Mouse (Mus musculus) layer of hippocampus, adult 18-20 months (tissue): ENCODE data around the gene Tmem131. TPM values are rescaled to one million over a fixed set of nuclear protein-coding genes. Genes with fewer than 3 reads are reported as not detected.

Experiments used
- DNase-seq, 2 experiments: peaks; one replicate each; pipeline ENCODE4 v3.0.0; 2022; ENCODE audit warnings: low spot score in 2 of 2
- long read RNA-seq: library from polyadenylated mRNA; stranded (forward); transcript quantifications from one replicate; pipeline ENCODE4 v2.0.0, GENCODE M21; 2021
- total RNA-seq, 2 experiments: library from RNA; stranded (reverse); gene quantifications; 2 replicates each; pipeline ENCODE4 v1.2.3; 2021

Gene Tmem131
- total RNA-seq, result 10 to 100 TPM; 51.2 to 55.0 TPM
- long read RNA-seq, full-length matches to known transcripts, result 17 of 43 reads
- long read RNA-seq, partial matches to known transcripts, result 13 of 43 reads
- long read RNA-seq, other reads (novel, unspliced or antisense), result 13 of 43 reads

DNA sequence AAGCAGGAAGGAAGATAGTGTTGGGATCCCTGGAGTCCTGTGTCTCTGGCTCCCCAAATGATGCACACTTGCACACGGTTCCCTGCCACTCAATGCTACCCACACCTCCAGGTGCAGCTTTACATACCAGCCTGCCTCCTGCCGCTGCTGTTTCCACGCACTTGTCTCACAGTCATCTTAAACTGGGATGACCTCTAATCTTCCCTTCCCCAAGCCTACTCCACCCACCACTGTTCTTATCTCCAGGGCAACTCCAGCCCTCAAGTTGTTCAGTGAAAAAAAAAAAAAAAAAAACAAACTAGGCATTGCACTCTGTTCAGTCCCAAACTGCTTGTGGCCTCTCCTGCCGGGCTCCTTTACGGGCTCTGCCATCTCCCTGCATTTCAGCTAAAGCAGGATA lies at the start of gene Tmem131:
TSS of gene Tmem131 (minus strand) at position 14 of the 400 bp plus-strand sequence.
- no peak for DNase-seq

DNA sequence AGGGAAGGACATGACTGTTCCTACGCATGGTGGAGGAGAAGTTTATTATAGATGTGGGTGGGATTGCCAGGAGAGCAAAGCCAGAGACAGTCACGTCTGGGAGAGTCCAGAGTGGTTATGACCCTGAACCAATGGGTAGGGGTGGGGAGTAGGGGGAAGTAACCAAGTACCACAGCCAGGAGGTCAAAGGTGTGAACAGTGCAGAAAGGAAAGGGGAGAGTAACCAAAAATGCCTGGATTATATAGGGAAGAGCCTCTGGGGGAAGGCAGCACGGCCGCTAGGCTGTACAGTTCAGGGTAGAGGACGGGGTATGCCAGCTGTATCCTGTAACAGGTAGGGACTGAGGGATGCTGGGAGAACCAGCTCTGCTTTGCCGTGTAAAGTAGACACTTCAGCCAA lies 45.1 kb upstream of the Tmem131 start:
- DNase-seq, result no peak

DNA sequence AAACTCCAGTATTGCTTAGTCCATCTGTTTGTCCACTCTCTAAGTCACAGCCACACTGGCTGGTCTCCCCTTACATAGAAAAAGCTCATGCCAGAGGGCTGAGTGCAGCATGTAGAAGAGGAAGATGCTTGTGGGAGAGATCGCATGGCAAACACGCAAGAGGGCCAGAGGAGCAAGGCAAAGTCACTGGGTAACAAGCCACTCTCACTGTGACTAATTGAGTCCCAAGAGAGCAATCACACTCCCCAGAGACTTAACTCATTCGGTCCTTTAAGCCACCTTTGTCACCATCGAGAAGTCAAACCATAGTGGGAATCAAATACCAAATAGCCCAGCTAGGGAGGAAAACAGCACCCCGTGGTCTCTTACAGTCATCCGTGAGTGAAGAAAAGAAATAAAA lies 44.7 kb upstream of the Tmem131 start:
- no peak for DNase-seq

DNA sequence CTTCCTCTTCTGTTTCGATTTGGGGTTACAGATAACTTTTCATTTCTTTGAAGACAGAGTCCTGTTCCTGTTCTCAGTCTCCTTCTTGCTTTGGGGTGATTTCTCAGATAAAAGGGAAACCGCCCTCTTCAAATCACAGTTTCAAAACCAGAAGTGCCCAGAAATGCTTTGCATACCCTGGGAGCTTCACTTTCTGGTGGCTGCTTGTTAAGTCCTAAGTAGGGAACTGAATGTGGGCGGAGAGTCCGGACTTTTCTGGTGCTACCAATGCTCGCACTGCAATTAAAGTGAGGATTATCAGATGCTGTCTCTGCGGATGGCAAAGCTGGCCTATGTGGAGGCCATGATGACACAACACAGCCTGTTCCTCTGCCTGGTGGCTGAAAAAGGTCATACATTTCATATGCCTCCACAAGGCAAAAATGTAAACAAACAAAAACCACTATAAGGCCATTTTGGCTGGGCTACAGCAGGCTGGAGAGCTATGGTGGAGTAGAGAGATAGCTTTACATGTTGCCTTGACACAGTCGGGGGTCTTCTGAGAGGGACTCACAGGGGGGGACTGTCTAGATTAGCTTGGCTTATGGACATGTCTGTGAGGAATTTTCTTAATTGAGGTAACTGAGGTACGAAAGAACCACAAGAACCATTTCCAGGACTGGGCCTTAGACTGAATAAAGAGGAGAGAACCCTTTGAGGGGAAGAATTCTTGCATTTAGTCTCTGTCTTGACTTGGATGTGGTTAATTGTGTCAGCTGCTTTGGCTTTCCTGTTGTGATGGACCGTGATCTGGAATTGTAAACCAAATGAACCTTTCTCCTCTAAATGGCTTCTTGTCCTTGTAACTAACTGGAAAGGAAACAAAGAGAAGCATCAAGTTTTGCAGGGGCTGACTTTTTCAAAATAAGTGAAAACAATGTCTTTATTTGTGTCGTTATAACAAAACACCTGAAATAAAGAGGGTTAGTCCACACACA lies 44.0 kb upstream of the Tmem131 start:
- DNase-seq, result no peak

DNA sequence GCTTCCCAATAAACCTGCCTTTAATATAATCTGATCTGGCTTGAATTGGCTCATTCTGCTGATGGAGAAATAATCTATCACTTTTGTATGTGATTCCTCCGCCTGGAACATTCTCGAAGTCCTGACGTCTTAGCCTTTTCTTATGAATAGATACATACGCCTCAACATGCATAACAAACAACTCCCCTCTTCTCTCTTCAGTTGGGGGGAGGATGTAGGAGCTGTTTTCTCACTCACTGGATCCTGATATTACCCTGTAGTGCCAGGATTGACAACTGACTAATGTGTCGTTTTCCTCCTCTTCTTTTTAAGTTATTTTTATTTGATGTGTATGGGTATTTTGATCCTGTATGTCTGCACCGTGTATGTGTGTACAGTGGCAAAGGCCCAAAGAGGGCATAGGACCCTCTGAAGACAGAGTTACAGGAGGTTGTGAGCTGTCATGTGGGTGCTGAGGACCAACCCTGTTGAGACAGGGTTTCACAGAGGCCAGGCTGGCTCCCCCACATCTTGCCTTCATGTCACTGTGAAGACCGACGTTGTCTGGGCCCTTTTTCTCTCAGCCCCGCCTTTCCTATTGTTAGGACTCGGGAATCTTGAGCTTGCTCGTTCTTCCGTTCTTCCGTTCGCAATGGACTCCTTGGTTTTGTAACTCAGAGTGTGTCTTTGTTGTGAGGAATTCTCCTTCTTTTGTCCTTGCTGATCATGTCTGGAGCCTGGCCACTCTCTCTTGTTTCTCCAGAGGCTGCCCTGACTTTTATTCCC lies 43.1 kb upstream of the Tmem131 start:
- no peak for DNase-seq

DNA sequence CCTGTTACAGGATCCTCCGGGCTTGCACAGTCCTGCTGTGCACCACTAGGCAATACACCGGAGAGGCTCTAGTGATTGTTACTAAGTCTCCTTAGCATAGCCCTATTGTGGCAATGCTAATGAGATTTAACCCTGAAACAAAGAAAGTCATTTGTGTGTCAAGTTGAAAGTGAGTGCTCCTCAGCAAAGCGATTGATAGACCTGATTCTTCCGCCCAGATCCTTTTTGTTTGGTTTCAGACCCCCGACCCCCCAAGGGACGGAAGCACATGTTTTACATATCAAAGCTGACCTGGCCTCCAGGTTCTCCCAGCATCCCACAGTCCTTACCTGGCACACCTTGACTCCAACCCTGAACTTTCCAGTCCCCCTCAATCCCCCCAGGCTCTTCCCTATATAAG lies 42.4 kb upstream of the Tmem131 start:
- DNase-seq, result no peak

DNA sequence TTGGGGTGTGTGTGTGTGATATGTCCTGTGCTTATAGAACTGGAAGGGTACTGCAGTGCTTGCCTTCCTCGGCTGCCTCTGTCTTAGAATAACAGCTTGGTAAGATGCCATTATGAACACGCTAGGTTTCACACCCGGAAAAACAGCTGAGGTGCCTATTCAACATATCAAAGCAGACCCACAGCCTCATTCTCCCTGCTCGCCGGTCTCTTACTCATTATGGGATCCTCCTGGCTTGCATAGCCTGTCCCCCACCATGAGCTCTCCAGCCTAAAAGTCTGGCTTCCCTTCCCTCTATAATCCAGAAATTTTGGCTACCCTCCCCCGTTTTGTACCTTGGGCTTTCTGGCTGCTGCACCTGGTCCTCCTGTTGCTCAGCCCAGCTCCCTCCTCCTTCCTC lies 40.9 kb upstream of the Tmem131 start:
- DNase-seq, result no peak

DNA sequence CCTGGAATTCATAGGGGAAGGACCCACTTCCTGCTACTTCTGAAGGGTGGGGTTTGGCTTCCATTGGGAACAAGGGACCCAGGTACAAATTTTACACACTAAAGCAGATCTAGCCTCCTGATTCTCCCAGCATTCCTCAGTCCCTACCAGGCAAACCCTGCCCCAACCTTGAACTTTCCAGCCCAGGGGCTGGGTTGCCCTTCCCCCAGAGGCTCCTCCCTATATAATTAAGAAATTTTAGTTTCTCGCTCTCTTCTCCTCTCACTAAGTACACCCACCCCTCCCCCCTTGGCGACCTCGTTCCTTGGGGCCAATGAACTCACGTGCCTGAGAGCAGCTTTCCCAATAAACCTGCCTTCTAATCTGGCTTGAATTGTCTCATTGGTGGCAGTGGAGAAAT lies 40.3 kb upstream of the Tmem131 start:
- no peak for DNase-seq

DNA sequence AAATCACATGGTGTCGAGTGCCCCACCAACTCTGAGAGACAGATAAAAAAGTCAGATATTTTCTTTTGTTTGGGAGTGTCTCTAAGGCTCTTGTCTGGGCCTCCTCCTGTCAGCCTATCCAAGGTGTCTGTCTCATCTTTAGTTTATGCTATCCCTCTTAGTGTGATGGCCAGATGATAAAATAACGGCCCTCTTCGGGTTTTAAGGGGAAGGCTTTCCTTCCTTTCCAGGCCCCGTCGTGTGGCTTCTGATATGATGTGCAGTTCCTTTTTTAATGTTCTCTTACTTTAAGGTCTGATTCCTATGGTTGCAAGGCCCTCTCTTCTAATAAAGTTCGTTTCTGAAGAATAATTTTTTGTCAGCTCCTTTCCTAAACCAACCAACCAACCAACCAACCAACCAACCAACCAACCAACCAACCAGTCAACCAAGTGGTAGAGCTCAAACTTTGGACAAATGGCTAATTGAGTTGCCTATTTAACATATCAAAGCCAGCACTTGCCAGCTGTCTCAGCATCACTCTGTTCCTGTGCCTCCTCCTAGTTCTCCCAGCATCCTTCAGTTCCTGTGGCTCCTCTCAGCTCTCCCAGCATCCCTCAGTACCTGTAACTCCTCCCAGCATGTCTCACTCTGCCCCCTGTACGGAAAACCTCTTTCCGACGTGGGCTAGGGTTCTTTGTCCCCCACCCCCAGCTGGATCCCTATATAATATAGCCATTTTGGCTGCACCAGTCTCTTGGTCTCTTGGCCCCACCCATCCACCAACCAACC lies 38.9 kb upstream of the Tmem131 start:
- DNase-seq, result no peak

DNA sequence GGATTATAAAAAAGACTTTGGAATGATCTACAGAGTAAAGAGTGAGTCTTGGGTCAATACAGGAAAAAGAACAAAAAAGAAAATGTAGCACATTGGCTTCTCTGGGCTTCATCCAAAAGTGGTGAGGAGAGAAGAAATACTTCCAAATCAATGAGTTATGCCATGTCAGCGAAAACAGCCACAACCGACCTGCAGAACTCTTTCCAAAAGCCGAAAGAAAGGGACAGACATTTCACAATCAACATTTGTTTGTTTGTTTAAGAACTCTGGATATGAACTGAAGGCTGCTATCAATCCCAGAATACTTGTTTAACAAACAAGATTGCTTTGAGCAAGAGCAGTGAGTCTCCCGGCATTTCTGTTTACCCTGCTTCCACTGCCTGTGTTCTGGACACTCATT lies 33.3 kb upstream of the Tmem131 start:
- no peak for DNase-seq

DNA sequence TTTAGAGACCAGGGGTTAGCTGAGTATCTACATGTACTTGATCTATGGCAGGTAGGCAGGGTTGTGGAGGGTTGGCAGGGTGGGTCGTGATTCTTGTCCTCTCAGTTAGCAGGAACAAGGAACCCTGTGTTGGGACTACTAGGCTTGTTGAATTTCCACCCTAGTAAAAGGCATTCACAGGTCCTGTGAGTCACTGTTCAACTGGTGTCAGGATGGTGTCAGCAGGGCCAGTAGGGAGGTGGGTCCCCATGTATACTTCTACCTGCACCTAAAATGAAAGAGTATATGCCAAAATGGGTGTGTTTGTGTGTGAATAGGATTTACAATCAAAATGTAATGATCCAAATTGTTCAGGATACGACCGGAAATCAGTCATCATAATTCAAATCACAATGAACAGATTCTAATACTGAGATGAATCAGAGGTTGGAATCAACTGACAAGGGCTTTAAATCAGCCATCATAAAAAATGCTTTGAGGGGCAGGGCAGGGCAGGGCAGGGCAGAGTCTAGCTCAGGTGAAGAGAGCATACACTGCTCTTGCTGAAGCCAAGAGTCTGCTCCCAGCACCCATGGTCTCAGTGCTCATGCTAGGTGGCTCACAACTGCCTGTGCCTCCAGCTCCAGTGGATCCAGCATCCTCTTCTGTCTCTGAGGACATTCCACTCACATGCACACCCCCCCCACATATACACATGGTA lies 27.6 kb upstream of the Tmem131 start:
- DNase-seq, result no peak

DNA sequence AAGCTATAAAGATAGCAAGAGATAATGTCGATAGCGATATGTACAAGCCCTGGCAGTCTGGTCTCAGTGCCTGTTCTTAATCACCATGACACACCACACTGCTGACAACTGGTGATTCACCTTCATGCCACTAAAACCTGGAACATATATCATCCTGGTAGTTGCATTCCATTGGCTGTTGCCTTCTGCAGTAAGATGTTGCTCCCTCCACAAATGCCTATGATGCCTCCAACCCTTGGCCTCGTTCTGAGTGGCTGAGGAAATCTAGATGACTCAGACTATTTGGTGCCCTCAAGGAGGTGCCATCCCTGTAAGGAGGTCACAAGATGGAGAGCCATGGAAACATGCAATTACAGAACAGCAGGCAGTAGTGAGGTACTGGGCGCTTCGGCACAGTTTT lies 22.4 kb upstream of the Tmem131 start:
- DNase-seq, result no peak

DNA sequence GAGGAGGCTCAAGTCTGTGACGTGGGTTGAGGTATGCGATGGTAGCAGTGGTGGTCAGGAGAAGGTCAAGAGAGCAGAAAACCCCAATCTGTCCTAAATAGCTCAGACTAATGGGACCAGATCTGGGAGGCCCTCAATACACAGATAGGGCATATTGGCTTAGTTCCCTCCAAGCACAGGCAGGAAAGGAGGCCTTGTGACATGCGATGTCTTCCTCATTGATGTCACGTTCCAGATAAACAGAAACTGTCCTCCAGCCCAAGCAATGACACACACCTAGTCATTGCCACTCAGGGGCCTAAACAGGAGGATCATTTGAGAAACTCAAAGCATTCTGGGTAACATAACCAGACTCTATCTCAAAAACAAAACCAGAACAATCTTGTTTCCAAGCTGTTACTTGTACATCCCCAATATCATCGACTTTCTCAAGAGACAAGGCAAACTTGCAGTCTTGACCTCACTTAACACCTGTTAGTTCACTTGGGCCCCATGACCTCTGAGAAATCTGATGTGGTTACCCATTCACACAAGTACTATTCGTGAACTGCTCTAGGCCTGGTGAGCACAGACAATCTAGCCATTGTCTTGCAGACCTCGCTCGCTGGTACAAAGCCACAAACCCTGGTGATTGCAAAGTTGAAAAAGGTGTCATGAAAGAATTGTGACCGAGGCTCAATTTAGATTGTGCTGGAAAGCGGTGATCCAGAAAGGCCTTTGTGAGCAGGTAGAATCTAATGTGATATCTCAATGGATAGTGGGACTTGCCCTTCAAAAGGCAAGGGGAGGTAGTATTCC lies 19.1 kb upstream of the Tmem131 start:
- DNase-seq, result no peak

DNA sequence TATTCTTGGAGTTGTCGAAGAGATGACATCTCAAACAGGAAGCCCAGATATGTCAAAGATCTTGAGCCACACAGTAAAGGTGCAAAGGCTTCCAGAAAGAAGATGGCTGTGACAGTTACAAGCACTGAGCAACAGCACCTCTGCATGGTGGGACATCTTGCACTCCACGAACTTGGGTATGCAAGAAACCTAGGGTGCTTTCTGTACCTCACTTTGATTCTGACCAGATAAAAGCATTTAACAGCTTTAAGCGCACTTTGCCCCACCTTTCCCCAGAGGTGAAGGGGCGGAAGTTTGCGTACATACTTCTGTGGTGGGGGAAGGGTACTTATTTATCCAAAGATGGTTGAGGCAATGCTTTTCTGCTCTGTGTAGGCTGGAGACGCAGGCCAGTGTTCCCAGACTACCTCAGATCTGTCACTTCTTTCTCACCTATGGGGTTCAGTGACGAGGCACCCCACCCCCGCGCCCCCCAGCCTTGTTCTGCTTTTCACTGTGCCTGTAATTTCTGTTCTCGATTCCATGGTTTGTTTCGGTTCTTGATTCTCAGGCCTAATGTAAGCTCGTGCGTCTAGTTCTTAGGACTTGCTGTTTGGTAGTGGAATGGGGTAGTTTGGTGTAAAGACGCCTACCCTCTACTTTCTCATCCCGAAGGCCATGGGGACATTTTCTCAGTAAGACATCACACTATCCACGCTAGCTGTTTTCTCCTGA lies 17.2 kb upstream of the Tmem131 start:
- DNase-seq, result no peak

DNA sequence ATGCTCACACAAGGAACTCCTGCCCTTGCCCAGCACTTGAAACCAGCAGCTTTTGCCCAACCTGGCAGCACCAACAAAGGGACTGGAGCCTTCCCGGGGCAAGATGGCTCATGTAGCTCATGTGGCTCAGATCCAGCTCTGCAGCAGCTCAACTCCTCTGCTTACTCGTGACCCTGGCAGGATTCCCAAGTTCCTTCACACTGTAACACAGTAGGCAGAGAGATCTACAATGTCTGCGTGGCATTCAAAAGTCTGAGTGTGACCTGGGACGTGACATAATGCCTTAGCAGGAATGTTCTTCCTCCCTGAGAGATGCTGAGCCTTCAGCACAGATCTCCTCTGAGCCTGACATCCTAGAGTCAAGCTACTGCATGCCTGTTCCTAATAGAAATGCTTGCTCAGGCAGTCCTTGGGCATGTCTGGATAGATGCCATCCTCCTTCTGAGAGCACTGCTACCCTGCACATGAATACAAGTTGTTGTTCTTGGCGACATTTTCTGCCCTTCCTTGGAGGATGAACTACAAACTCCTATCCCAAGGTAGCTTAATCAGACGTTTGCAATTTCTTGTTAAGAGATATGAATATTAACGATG lies 6.2 kb upstream of the Tmem131 start:
- no peak for DNase-seq

DNA sequence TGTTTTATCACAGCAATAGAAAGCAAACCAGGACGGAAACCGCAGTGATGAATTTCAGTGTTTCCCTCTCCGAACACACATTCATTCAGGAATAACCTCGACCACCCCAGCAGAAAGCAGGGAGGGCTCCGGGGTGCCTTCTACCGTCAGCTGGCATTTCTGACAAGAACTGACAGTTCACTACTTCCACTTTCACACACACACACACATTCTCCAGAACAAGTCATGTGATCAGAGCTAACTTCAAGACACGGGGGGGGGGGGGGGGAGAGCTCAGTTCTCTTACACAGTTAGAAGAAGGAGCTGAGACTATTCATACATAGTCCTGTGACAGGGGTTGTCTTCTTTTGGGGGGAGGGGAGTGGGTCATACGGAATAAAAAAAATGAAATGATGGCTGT lies 4.0 kb upstream of the Tmem131 start:
- DNase-seq, result no peak

DNA sequence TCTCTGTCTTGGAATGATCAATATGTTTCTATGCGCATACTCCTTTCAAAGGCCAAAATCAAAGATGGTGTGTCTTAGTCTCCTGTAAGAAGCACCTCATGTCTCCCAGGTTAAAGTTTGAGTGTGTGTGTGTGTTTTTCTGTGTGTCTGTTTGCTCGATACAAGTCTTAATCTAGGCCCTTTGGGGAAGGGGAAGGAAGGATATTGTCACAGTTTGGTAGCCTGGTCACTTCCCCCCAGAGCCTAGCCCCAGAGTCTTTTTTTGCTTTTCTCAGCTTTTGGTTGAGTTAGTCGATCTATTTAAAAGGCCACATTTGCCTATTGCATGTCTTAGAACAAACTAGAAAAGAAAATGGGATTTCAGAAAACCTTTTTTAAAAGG lies 3.1 kb downstream of the Tmem131 start:
- no peak for DNase-seq

DNA sequence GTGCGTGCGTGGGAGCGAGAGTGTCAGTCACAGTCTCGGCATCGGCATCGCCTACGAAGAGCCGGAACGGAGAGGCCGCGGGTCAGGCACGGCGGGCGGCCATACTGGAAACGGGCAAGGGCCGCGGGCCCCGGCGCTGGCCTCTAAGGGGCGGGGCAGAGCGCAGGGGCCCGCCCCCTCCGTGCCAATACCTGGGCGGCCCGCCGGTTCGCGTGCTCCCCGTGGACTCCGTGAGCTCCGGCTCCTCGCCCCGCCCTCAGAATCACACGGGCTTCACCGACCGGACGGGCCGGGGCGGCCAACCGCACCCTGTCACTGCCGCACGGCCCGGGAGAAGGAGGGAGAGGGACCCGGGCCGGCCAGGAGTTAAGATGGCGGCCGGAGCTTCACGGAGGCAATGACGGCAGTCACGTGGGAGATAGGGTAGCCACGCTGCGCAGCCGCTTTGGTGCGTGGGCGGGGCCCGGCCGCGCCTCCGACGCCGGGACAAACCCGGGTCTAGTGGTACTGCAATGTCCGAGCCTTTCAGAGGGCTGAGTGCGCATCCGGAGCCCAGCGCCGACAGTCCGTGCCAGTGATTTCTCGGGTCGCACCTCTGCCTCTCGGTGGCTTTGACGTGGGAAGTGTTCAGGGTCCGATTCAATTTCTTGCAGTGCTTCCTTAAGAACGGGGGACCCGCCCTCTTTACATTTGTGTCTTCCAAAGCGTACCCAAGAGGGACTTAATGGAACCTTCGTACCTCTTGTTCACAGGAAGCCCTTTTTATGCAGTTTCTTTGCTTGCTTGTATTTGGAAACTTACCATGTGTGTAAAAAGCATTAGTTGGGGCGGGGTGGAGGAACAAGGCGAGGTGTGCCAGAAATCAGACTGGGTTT lies 3.7 kb downstream of the Tmem131 start:
- peak; percentile 85 to 95 for DNase-seq
